Mouse (Mus musculus) limb, embryonic 10.5 days (tissue): ENCODE measurements around the gene Klk14. TPM values are rescaled to one million over a fixed set of nuclear protein-coding genes. Genes with fewer than 3 reads are reported as not detected.
"Not testable (repeated sequence)": the region's sequence is repeated elsewhere in the genome, so short reads cannot be mapped to it uniquely, and the experiment has no call there.

Source experiments
- DNase-seq: peaks from one replicate; pipeline ENCODE4 v3.0.0-alpha.2; 2017; ENCODE audit warnings: low spot score
- H3K27ac ChIP-seq: fragments of 300-500 bp; sonication (generic); 2 replicates; pipeline ENCODE4 v1.5.1; 2016; ENCODE audit warnings: mild to moderate bottlenecking
- H3K27me3 ChIP-seq: fragments of 300-500 bp; sonication (generic); 2 replicates; pipeline ENCODE4 v1.6.1; 2016; ENCODE audit warnings: low read depth, mild to moderate bottlenecking; ENCODE audit not compliant: poor library complexity, severe bottlenecking
- H3K36me3 ChIP-seq: fragments of 300-500 bp; sonication (generic); 2 replicates; pipeline ENCODE4 v1.6.1; 2016; ENCODE audit warnings: mild to moderate bottlenecking, moderate library complexity
- H3K4me1 ChIP-seq: fragments of 300-500 bp; sonication (generic); 2 replicates; pipeline ENCODE4 v1.6.1; 2016
- H3K4me3 ChIP-seq: fragments of 300-500 bp; sonication (generic); 2 replicates; pipeline ENCODE4 v1.5.1; 2016; ENCODE audit warnings: mild to moderate bottlenecking, moderate library complexity
- H3K9me3 ChIP-seq: fragments of 300-500 bp; sonication (generic); replicated peaks from 2 replicates; pipeline ENCODE4 v1.6.1; 2016; ENCODE audit warnings: mild to moderate bottlenecking
- WGBS: fragments of 180-500 bp; shearing (Covaris S2); methylation state at CpG from one replicate; pipeline ENCODE4 v1.1.7; 2016; 5-methylcytosine and 5-hydroxymethylcytosine counted together
- polyA plus RNA-seq: library from polyadenylated mRNA; unstranded; fragments of >200 nt; fragmentation: Nextera tagmentation; extraction: Ambion mirVana; gene quantifications from 2 replicates; pipeline ENCODE4 v1.2.1, GENCODE M21; 2016

Klk14 gene
- polyA plus RNA-seq, 1 experiment from 2014 or later = not detected

DNA sequence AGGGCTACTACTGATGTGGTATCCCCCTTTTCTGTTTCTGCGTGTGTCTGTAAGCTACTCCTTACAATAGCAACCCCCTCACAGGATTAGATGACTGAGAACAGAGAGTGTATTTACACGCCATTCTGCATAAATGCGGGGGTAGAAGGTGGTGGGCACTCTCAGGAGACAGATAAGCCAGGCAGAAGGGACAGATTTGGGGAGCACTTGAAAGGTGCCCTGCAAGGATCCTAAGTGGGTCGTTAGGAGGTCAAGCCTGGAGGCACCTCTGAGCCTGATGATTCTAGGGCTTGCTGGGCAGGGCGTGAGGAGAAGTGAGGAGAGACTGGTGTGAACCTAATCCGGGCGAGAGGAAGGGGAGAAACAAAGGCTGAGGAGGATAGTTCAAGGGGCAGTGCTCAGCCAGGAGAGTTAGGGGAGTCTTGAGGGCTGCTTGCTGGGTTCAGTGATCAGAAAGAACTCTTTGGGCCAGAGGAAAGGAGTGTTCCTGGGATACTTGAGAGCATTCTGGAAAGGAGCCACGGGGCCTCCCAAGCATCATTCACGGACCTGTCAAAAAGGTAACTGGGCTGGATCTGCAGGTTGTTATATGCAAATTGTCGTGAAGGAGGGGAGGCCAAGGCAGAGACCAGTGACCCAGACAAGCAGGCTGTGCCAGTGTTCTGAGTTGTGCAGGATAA lies 17.5 kb upstream of the Klk14 start:
- DNase-seq = peak; percentile 42
- no peaks in the 10 kb centered on the region; the same call in 1 of the 2 replicates for H3K9me3 ChIP-seq
- peak overlapping the region; percentile 66 for H3K4me3 ChIP-seq
- no peaks in the 10 kb centered on the region for H3K27me3 ChIP-seq
- H3K4me1 ChIP-seq = peaks cover 12% of the 10 kb centered on the region
- peaks cover 37% of the 10 kb centered on the region for H3K36me3 ChIP-seq
- 18% methylated on average over 10 of the region's 10 CpGs for WGBS
- H3K27ac ChIP-seq = peak overlapping the region; percentile 85

DNA sequence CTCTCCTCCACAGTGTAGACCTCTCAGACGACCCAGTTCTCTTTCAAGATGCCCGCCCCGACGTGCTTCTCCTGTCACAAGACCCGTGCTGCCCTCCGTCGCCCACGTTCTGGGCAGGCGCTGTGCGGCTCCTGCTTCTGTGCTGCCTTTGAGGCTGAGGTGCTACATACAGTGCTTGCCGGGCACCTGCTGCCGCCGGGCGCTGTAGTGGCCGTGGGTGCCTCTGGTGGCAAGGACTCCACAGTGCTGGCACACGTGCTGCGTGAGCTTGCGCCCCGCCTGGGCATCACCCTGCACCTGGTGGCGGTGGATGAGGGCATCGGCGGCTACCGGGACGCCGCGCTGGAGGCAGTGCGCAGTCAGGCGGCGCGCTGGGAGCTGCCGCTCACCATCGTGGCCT lies 15.1 kb upstream of the Klk14 start:
- 88% methylated on average over 32 of the region's 32 CpGs for WGBS
- H3K27me3 ChIP-seq = no peaks in the 10 kb centered on the region
- no peak for DNase-seq

DNA sequence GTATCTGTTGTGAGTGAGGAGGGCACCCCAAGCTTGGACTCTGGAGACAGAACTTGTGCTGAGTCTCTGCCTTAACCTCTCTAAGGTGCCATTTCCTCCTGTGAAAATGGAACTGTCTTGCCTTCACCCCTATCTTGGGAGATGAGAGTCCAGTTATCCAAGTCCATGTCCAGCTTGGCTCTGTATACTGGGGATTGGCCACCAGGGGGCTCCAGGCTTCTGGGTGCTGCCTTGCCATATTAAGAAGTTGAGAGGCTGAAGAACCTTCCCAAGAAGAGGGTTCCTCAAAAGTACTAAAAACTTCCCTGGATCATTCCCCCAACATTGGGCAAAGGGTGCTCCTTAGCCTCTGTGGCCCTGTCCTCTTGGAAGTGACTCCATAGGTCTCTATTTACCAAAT lies 11.7 kb upstream of the Klk14 start:
- DNase-seq = peak; percentile 44
- H3K4me1 ChIP-seq = no peaks in the 10 kb centered on the region
- H3K27ac ChIP-seq = no peak overlapping the region
- H3K27me3 ChIP-seq = no peaks in the 10 kb centered on the region
- no peaks in the 10 kb centered on the region; the same call in 1 of the 2 replicates for H3K9me3 ChIP-seq
- H3K36me3 ChIP-seq = peaks cover 48% of the 10 kb centered on the region
- H3K4me3 ChIP-seq = no peak overlapping the region

More for the DNA sequence above, 15.1 kb upstream of the Klk14 start:
- Histone ChIP-seq H3K27ac (no peak overlapping the region), H3K4me1 (peaks cover 12% of the 10 kb centered on the region), H3K4me3 (no peak overlapping the region), H3K9me3 (no peaks in the 10 kb centered on the region; the same call in 1 of the 2 replicates), H3K36me3 (peaks cover 48% of the 10 kb centered on the region)

DNA sequence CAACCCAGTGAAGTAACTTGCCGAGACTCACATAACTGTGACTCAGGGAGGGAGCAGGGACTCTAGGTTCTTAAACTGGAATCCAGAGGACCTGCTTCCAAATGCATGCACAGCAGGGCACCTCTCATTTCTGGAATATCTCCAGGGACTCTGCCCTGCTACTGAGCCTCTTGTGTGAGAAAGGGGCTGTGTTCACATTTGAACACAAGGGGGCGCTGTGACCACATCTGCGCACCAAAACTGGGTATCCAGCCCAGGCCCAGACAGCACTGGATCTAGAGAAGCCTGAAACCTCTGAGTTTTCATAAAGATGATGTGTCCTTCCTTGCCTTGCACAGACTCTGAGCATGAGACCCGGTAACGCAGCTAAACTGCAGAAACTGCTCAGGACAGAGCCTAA lies 9.3 kb upstream of the Klk14 start:
- Histone ChIP-seq H3K27ac (no peak overlapping the region), H3K27me3 (no peaks in the 10 kb centered on the region), H3K4me3 (no peak overlapping the region), H3K4me1 (no peaks in the 10 kb centered on the region), H3K36me3 (peaks cover 28% of the 10 kb centered on the region), H3K9me3 (no peaks in the 10 kb centered on the region; the same call in 1 of the 2 replicates)
- 20% methylated on average over 5 of the region's 5 CpGs for WGBS
- DNase-seq = peak; percentile 76

DNA sequence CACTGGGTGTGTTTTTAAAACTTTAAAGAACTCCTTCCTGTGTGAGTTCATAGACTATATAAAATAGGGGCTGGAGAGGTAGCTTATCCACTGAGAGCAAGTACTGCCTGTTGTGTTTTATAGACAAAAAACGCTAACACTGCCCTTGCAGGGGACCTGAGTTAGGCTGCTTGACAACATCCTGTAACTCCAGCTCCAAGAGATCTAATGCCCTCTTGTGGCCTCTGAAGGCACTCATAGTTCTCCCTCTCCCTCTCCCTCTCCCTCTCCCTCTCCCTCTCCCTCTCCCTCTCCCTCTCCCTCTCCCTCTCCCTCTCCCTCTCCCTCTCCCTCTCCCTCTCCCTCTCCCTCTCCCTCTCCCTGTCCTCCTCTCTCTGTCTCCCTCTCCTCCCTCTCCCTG lies 7.7 kb upstream of the Klk14 start:
- DNase-seq, H3K4me3 ChIP-seq, H3K4me1 ChIP-seq, H3K27ac ChIP-seq, H3K27me3 ChIP-seq, H3K9me3 ChIP-seq: not testable (repeated sequence)
- peaks cover 13% of the 10 kb centered on the region for H3K36me3 ChIP-seq
- 25% methylated on average over 1 of the region's 1 CpGs for WGBS

DNA sequence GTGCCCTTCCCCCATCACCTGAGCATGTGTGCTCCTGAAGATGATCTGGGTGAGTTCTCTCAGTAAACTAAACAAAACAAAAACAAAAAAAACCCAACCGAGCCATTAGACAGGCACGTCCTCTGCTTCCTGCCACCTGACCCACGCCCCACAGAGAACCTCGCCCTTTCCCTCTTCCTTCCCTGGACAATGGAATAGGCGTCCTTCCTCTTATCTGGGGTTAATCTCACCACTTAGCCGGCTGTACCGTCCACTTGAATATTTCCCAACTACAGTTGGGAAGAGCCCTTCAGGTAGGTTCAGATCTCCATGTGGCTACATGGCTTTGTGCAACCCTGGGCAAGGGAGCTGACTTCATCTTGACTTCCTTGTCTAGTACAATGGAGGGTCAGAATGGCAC lies 5.1 kb upstream of the Klk14 start:
- H3K27ac ChIP-seq = no peak overlapping the region
- H3K4me1 ChIP-seq = no peaks in the 10 kb centered on the region
- H3K36me3 ChIP-seq = no peaks in the 10 kb centered on the region
- no peaks in the 10 kb centered on the region for H3K9me3 ChIP-seq
- WGBS = 76% methylated on average over 7 of the region's 7 CpGs
- no peak overlapping the region for H3K4me3 ChIP-seq
- H3K27me3 ChIP-seq = no peaks in the 10 kb centered on the region
- DNase-seq = no peak

DNA sequence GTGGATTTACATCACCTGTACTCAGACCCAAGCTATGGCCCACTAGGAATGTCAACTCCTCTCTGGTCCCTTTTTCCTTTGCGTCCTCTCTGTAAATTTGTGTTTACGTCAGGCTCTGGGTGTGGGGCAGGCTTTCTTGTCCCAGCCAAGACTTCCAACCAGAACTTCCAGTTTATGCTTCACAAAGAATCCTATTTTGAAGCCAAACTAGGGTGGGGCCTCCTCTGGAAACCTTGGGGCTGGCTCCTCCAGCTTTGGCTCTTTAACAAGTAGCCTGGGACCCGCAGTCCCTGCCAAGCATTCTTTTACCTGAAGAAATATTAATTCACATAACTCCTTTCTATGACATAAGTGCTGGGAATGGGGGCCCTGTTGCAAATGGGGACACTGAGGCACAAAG lies 19.8 kb downstream of the Klk14 start:
- Histone ChIP-seq H3K27me3 (peaks cover 8% of the 10 kb centered on the region; the same call in 1 of the 2 replicates), H3K4me3 (no peak overlapping the region), H3K27ac (no peak overlapping the region), H3K36me3 (no peaks in the 10 kb centered on the region), H3K9me3 (no peaks in the 10 kb centered on the region), H3K4me1 (peaks cover 18% of the 10 kb centered on the region)
- 94% methylated on average over 3 of the region's 3 CpGs for WGBS
- no peak for DNase-seq

DNA sequence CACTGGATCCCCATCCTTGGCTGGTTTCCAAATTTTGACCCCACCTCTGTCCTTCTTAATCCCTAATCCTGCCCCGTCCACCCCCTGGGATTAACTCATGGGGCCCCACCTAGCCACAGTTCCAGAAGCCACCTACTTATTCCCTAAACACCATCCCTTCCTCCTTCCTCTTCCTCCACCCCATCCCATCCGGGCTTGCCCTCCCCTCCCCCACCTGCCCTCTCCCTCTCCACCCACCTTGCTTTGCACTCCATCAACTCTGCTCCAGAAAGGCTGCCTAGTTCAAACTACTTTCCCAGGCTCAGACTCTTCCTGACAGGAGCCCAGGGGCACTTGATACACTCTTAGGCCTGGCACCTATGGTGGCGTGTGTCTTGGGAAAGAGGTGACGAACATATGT lies 22.0 kb downstream of the Klk14 start, which contains the start of gene Klk13:
TSS of gene Klk13 (plus strand) at position 301 of the 400 bp plus-strand sequence.
- DNase-seq = no peak
- H3K9me3 ChIP-seq = no peaks in the 10 kb centered on the region
- no peaks in the 10 kb centered on the region for H3K36me3 ChIP-seq
- H3K27me3 ChIP-seq = peaks cover 8% of the 10 kb centered on the region; the same call in 1 of the 2 replicates
- H3K27ac ChIP-seq = no peak within 1 kb of the TSS
- H3K4me1 ChIP-seq = peaks cover 18% of the 10 kb centered on the region
- H3K4me3 ChIP-seq = peak within 1 kb of the TSS; percentile 38
- 51% methylated on average over 4 of the region's 4 CpGs for WGBS

DNA sequence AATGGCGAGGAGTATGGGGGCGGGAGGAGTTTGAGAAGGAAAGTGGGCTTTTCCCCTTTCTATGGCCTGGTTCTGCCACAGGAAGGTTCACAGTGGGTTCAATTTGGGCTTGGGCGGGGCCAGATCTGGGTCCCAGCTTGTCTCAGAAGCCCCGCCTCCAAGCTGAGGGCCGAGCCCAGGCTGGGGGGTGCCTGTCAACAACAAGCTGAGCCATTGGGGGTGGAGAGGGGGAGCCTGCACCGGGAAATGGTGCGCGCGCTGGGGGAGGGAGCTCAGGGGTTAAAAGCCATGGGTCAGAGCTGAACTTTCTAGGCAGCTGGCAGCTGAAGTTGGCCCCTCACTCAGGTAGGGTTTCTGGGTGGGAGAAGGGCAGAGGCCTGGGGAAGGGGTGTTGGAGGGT lies 22.7 kb downstream of the Klk14 start:
- peak; percentile 33 for DNase-seq
- Histone ChIP-seq H3K9me3 (no peaks in the 10 kb centered on the region), H3K27ac (no peak overlapping the region), H3K27me3 (peaks cover 8% of the 10 kb centered on the region; the same call in 1 of the 2 replicates), H3K4me1 (peaks cover 18% of the 10 kb centered on the region), H3K36me3 (no peaks in the 10 kb centered on the region), H3K4me3 (peak overlapping the region; percentile 38)
- WGBS = 5% methylated on average over 9 of the region's 9 CpGs

DNA sequence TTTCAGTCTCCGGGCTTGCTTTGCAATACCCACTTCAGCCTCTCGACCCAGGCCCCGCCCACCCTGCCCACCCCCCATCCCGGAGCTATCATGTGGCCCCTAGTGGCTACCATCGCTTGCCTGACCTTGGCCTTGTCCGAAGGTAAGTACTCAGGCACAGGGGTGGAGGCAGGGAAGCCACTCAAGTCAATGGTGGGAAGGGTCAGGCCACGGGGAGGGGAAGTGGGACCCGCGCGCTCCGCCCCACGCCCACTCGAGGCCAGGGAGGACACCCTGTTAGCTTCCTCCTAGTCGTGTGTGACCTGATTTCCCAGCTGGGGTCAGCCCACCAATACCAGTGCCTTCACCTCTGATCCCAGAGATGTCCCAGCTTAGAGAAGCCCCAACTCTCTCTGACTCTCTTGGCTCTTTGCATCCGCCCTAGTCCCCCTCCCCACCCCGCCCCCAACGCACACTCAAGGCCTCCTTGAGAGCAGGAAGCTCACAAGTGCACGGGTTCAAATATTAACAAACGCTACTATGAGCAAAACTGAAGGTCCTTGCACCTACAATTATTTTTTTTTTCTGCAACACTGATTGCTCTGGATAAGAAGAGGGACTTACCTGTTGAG lies 23.6 kb downstream of the Klk14 start:
- 9% methylated on average over 19 of the region's 19 CpGs for WGBS
- DNase-seq = peak; percentile 30
- H3K4me3 ChIP-seq = peak overlapping the region; percentile 38

More for the DNA sequence above, 23.6 kb downstream of the Klk14 start:
- Histone ChIP-seq H3K9me3 (no peaks in the 10 kb centered on the region), H3K27ac (no peak overlapping the region), H3K27me3 (peaks cover 8% of the 10 kb centered on the region; the same call in 1 of the 2 replicates), H3K36me3 (no peaks in the 10 kb centered on the region), H3K4me1 (peaks cover 18% of the 10 kb centered on the region)

Other genes starting within 250 kb of the Klk14 start
- gene Cldnd2, start 249.6 kb upstream of the Klk14 start, polyA plus RNA-seq = not detected in 2 replicates
- gene Etfb, start 246.3 kb upstream of the Klk14 start, polyA plus RNA-seq = 240 and 248 TPM in 2 replicates
- 0.78 TPM in 1 of 2 replicates, not detected in the other for gene Gm45233, start 246.3 kb upstream of the Klk14 start, polyA plus RNA-seq
- 1.2 and 1.3 TPM in 2 replicates for gene Vsig10l, start 227.3 kb upstream of the Klk14 start, polyA plus RNA-seq
- gene Iglon5, start 200.3 kb upstream of the Klk14 start, polyA plus RNA-seq = 0.21 and 0.46 TPM in 2 replicates
- gene 4931406B18Rik, start 184.5 kb upstream of the Klk14 start, polyA plus RNA-seq = not detected in 2 replicates
- gene Cd33, start 146.0 kb upstream of the Klk14 start, polyA plus RNA-seq = 0.48 and 0.59 TPM in 2 replicates
- 4.3 and 5.4 TPM in 2 replicates for gene Zfp658, start 128.2 kb upstream of the Klk14 start, polyA plus RNA-seq
- 13.3 and 15.4 TPM in 2 replicates for gene Zfp719, start 110.8 kb upstream of the Klk14 start, polyA plus RNA-seq
- 0.99 and 1.0 TPM in 2 replicates for gene Zfp819, start 83.2 kb upstream of the Klk14 start, polyA plus RNA-seq
- not detected in 2 replicates for gene Ceacam18, start 55.7 kb upstream of the Klk14 start, polyA plus RNA-seq
- 0.21 TPM in 1 of 2 replicates, not detected in the other for gene Siglece, start 30.3 kb upstream of the Klk14 start, polyA plus RNA-seq
- gene Ctu1, start 18.4 kb upstream of the Klk14 start, polyA plus RNA-seq = 21.3 and 21.6 TPM in 2 replicates
- gene Klk13, start 22.1 kb downstream of the Klk14 start, polyA plus RNA-seq = 0.73 and 0.94 TPM in 2 replicates
- gene Klk12, start 78.5 kb downstream of the Klk14 start, polyA plus RNA-seq = not detected in 2 replicates
- 0.13 and 0.33 TPM in 2 replicates for gene Klk11, start 84.2 kb downstream of the Klk14 start, polyA plus RNA-seq
- gene Klk10, start 90.6 kb downstream of the Klk14 start, polyA plus RNA-seq = 0.20 and 0.25 TPM in 2 replicates
- gene Klk9, start 101.5 kb downstream of the Klk14 start, polyA plus RNA-seq = 0.09 TPM in 1 of 2 replicates, not detected in the other
- 13.7 and 16.4 TPM in 2 replicates for gene Klk8, start 107.2 kb downstream of the Klk14 start, polyA plus RNA-seq
- gene Klk7, start 120.9 kb downstream of the Klk14 start, polyA plus RNA-seq = not detected in 2 replicates
- gene Klk6, start 134.1 kb downstream of the Klk14 start, polyA plus RNA-seq = not detected in 2 replicates
- not detected in 2 replicates for gene Klk5, start 151.6 kb downstream of the Klk14 start, polyA plus RNA-seq
- not detected in 2 replicates for gene Klk4, start 190.7 kb downstream of the Klk14 start, polyA plus RNA-seq
- 0.18 TPM in 1 of 2 replicates, not detected in the other for gene Klk15, start 243.3 kb downstream of the Klk14 start, polyA plus RNA-seq